Comparison of ENCODE assay signal across 31 mouse cellular contexts in the genomic region with DNA sequence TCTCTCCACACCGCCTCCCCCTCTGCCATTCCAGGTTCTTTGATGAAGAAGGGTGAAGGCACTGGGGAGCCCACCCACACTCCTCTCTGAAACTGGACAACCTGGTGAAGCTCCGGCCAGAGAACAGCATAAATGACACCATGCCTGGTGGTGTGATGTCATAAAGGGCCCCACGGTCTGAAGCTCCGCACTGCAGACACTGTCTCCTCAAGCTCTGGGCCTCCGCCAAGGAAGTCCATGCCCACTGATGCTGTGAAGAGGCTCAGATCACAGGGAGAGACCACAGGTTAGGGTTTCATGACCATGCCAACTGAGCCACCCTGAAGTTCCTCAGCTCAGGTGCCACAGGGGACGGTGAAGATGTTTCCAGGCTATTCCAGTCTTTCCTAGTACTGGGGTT. TPM values are rescaled to one million over a fixed set of nuclear protein-coding genes. Genes with fewer than 3 reads are reported as not detected.
"Had no signal": no experiment of that assay in that cellular context is flagged by ENCODE, and none has a peak within 500 bp of the region (broad histone marks: within the 10 kb centered on the region; RNA-seq: fewer than 3 reads in every experiment).

TSS of gene Antxrl (plus strand) at position 192 of the 400 bp plus-strand sequence.

- H3K4me3 ChIP-seq: embryonic facial prominence, embryonic 12.5 days; embryonic facial prominence, embryonic 13.5 days; erythroblast, embryonic 14.5 days; forebrain, embryonic 10.5 days; forebrain, embryonic 12.5 days; forebrain, embryonic 13.5 days; forebrain, embryonic 15.5 days; gastrocnemius, adult 2 months; heart, adult 2 months had no signal

- H3K4me2 ChIP-seq: embryonic facial prominence, embryonic 12.5 days; embryonic facial prominence, embryonic 13.5 days; forebrain, embryonic 12.5 days; forebrain, embryonic 13.5 days; forebrain, embryonic 15.5 days had no signal

- H3K27ac ChIP-seq: embryonic facial prominence, embryonic 12.5 days; embryonic facial prominence, embryonic 13.5 days; forebrain, embryonic 10.5 days; forebrain, embryonic 12.5 days; forebrain, embryonic 13.5 days; forebrain, embryonic 15.5 days; gastrocnemius, adult 2 months; heart, adult 2 months had no signal

- H3K27me3 ChIP-seq: embryonic facial prominence, embryonic 12.5 days; embryonic facial prominence, embryonic 13.5 days; forebrain, embryonic 12.5 days; forebrain, embryonic 13.5 days; forebrain, embryonic 15.5 days had no signal

- H3K9me3 ChIP-seq: embryonic facial prominence, embryonic 12.5 days; embryonic facial prominence, embryonic 13.5 days; forebrain, embryonic 10.5 days; forebrain, embryonic 12.5 days; forebrain, embryonic 13.5 days; forebrain, embryonic 15.5 days had no signal

- H3K36me3 ChIP-seq: embryonic facial prominence, embryonic 12.5 days; embryonic facial prominence, embryonic 13.5 days; forebrain, embryonic 10.5 days; forebrain, embryonic 12.5 days; forebrain, embryonic 15.5 days had no signal

- DNase-seq: cerebellum, adult 2 months; cerebellum, adult 8-10 months; cerebellum, adult 9-10 months; cerebellum, adult 9-11 months; cerebellum, postnatal 10 days; cerebellum, postnatal 14 days; cerebellum, postnatal 25 days; cerebellum, postnatal 36 days; embryo, embryonic 11 days; forebrain, postnatal 0 days; gastrocnemius, adult 2 months; gastrocnemius, postnatal 10 days; gastrocnemius, postnatal 14 days; gastrocnemius, postnatal 25 days; gastrocnemius, postnatal 36 days; heart, adult 18-20 months; heart, adult 2 months had no signal

- H3K4me1 ChIP-seq: embryonic facial prominence, embryonic 12.5 days; forebrain, embryonic 10.5 days; forebrain, embryonic 12.5 days; forebrain, embryonic 13.5 days; forebrain, embryonic 15.5 days had no signal

- ATAC-seq: forebrain, embryonic 13.5 days; forebrain, embryonic 14.5 days; forebrain, embryonic 15.5 days; forebrain, embryonic 16.5 days; forebrain, postnatal 0 days had no signal

- H3K9ac ChIP-seq: embryonic facial prominence, embryonic 12.5 days; embryonic facial prominence, embryonic 13.5 days; forebrain, embryonic 12.5 days; forebrain, embryonic 13.5 days; forebrain, embryonic 15.5 days; forebrain, postnatal 0 days had no signal

RNA-seq across cellular contexts. Expression of gene Antxrl, which starts in this region (rescaled TPM):
- polyA plus RNA-seq: cerebellum, adult 2 months; cortical plate, adult 2 months; embryonic facial prominence, embryonic 11.5 days; embryonic facial prominence, embryonic 12.5 days; embryonic facial prominence, embryonic 13.5 days; embryonic facial prominence, embryonic 14.5 days; forebrain, embryonic 10.5 days; forebrain, embryonic 11.5 days; forebrain, embryonic 12.5 days; forebrain, embryonic 13.5 days; forebrain, embryonic 14.5 days; forebrain, embryonic 15.5 days; forebrain, embryonic 16.5 days; forebrain, postnatal 0 days; frontal cortex, adult 2 months had no signal
